Mouse (Mus musculus): ENCODE measurements around the gene Gbp4. TPM values are rescaled to one million over a fixed set of nuclear protein-coding genes. Genes with fewer than 3 reads are reported as not detected.
"Not testable (repeated sequence)": the region's sequence is repeated elsewhere in the genome, so short reads cannot be mapped to it uniquely, and the experiment has no call there.

The Gbp4 gene
- total RNA-seq (2018; cell fraction: chromatin; rRNA removed): 100 to 1,000 TPM in 14 of 26 experiments, 10 to 100 TPM in 8, 1 to 10 TPM in 4; 3.9 to 472 (median 209) TPM
- 100 to 1,000 TPM in 12 of 26 experiments, 10 to 100 TPM in 2, 1 to 10 TPM in 12; 3.2 to 158 (median 58.0) TPM for total RNA-seq (2018; cell fraction: cytosol; rRNA removed)
- 100 to 1,000 TPM in 14 of 26 experiments, 10 to 100 TPM in 11, 1 to 10 TPM in 1; 5.7 to 440 (median 192) TPM for total RNA-seq (2018; cell fraction: nucleus; rRNA removed)
- polyA plus RNA-seq (2018): 1.7 to 20.7 TPM (median 2.8 TPM) in 3 replicates

DNA sequence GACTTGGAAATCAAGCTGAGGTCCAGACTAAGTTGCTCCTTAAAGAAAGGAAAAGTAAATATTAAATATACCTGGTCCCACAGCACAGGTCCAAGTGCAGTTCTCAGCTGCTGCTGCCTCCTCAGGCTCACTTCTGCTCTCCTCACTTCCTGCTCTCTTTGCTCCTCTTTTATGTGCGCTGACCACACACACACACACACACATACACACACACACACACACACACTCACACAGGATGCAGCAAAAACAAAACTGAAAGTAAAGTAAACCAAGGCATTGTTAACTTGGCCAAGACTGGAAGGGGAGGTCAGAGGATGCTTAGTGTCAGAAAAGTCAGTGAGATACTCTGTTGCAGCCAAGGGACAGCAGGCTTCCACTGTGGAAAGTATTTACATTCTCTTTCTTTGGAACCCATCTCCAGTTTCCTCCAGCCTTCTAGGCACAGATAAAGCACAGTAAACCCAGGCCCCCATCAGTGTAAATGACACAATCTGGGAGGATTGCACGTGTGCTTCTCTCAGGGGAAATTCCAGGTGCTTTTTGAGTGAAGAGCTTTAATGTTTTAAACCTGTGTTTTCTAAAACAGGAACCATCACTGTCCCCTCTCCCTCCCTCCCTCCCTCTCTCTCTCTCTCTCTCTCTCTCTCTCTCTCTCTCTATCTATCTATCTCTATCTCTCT is at the start of gene Gbp4, which contains the start of the genes Gbp9 and Gbp8:
Gene Gbp4, minus strand, starts transcription at position 178 of the 680 bp plus-strand sequence.
Gene Gbp9, minus strand, starts transcription at position 131 of the 680 bp plus-strand sequence.
Gene Gbp8, minus strand, starts transcription at position 132 of the 680 bp plus-strand sequence.
- H3K36me3 ChIP-seq (ENCODE audit: inconsistent target): peaks cover 18% of the 10 kb centered on the region; the same call in 1 of the 2 replicates
- H3K79me2 ChIP-seq (ENCODE audit: inconsistent target): peaks cover 22% of the 10 kb centered on the region; the same call in 1 of the 2 replicates
- H3K27ac ChIP-seq; H3K4me3 ChIP-seq (ENCODE audit: inconsistent target): not testable (repeated sequence)
- 7% methylated on average over 2 of the region's 2 CpGs for WGBS (ENCODE audit: missing documents)

- Histone ChIP-seq H3K36me3 (ENCODE audit: inconsistent target) (no peaks in the 10 kb centered on the region), H3K27ac (no peak overlapping the region), H3K4me3 (ENCODE audit: inconsistent target) (no peak overlapping the region), H3K79me2 (ENCODE audit: inconsistent target) (no peaks in the 10 kb centered on the region)
Observed at GRCm38 (mm10) chr5:105181446-105181845, 42.1 kb upstream of the Gbp4 start.

- 70% methylated on average over 3 of the region's 5 CpGs for WGBS (ENCODE audit: missing documents)
- Histone ChIP-seq H3K4me3 (ENCODE audit: inconsistent target) (no peak overlapping the region), H3K79me2 (ENCODE audit: inconsistent target) (no peaks in the 10 kb centered on the region), H3K27ac (no peak overlapping the region), H3K36me3 (ENCODE audit: inconsistent target) (no peaks in the 10 kb centered on the region)
Observed at GRCm38 (mm10) chr5:105156582-105156981, 17.2 kb upstream of the Gbp4 start.

DNA sequence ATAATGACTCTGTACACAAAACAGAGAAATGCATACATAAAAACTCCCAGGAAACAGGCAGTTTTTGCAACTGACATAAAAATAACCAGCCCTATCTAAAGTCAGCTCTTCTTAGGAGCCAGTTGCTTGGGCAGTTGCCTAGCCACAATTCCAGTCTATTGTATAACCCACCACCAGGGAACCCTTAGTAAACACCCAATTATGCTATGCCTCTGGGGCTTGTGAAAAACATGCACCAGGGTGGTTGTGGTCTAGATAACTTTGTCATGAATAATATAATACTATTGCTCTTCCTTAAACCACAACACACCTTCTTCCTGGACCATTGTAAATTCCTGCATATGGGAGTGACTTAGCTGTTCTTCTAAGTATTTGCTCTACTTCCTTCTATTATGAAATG is 14.7 kb upstream of the Gbp4 start:
- Histone ChIP-seq H3K27ac (no peak overlapping the region), H3K79me2 (ENCODE audit: inconsistent target) (no peaks in the 10 kb centered on the region), H3K4me3 (ENCODE audit: inconsistent target) (no peak overlapping the region), H3K36me3 (ENCODE audit: inconsistent target) (no peaks in the 10 kb centered on the region)

- H3K79me2 ChIP-seq (ENCODE audit: inconsistent target); H3K4me3 ChIP-seq (ENCODE audit: inconsistent target); H3K36me3 ChIP-seq (ENCODE audit: inconsistent target); H3K27ac ChIP-seq: not testable (repeated sequence)
- 35% methylated on average over 2 of the region's 2 CpGs for WGBS (ENCODE audit: missing documents)
Observed at GRCm38 (mm10) chr5:105148062-105148461, 8.7 kb upstream of the Gbp4 start.

GRCm38 (mm10) chr5:105146447-105146846 is 7.1 kb upstream of the Gbp4 start:
- no peaks in the 10 kb centered on the region for H3K79me2 ChIP-seq (ENCODE audit: inconsistent target)
- no peaks in the 10 kb centered on the region for H3K36me3 ChIP-seq (ENCODE audit: inconsistent target)
- H3K4me3 ChIP-seq (ENCODE audit: inconsistent target): no peak overlapping the region
- H3K27ac ChIP-seq: no peak overlapping the region

- H3K4me3 ChIP-seq (ENCODE audit: inconsistent target); H3K36me3 ChIP-seq (ENCODE audit: inconsistent target); H3K27ac ChIP-seq; H3K79me2 ChIP-seq (ENCODE audit: inconsistent target): not testable (repeated sequence)
- WGBS (ENCODE audit: missing documents): 4% methylated on average over 3 of the region's 3 CpGs
Observed at GRCm38 (mm10) chr5:105145731-105146130, 6.3 kb upstream of the Gbp4 start.

DNA sequence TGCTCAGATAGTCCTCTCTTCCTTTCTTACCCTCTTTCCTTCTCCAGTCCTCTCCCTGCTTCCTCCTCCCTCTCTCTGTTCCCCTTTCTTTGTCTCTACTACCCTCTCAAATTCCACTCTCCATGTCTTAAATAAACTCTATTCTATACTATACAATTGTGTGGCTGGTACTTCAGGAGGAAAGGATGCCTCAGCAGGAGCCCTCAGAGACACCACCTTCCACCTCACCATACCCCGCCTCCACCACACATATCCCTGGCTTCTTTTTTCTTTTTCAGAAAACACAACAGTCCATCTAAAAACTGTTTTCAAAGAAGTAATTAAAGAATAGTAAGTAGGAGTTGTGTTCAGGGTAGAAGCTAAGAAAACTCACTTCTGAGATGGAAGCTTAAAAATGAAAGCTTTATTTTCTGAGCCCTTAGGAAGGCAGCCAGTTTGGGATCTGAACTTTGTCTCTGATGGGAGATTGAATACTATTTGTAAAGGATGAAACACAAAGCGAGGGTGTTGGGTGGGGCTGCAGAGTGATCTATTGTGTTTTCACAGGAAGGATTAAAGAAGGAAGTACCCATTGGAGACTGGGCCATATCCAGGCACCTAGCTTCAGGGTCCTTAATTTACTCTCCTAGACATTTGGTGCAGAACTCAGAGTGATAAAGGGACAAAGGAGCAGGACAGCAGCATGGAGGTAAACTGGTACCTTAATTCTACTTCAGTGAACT is 864 bp upstream of the Gbp4 start:
- 82% methylated on average over 2 of the region's 2 CpGs for WGBS (ENCODE audit: missing documents)
- H3K27ac ChIP-seq; H3K4me3 ChIP-seq (ENCODE audit: inconsistent target): not testable (repeated sequence)
- Histone ChIP-seq H3K36me3 (ENCODE audit: inconsistent target) (peaks cover 11% of the 10 kb centered on the region; the same call in 1 of the 2 replicates), H3K79me2 (ENCODE audit: inconsistent target) (peaks cover 22% of the 10 kb centered on the region; the same call in 1 of the 2 replicates)

DNA sequence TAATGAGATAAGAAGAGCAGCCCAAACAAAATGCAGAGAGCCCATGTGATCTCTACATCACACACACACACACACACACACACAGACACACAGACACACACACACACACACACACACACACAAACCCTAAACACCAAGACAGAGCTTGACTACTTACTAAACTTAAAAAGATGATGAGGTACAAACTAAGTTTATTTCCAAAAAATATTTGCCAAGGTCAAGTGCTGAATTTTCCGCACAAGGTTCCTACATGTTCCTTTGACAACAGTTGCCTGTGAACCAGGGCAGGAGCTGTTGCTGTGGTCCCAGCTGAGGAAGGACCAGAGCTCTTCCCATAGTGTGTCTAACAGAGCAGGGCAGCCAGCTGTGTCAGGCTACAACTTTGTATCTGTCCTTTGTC is 480 bp downstream of the Gbp4 start:
- peaks cover 22% of the 10 kb centered on the region; the same call in 1 of the 2 replicates for H3K79me2 ChIP-seq (ENCODE audit: inconsistent target)
- no peak overlapping the region for H3K4me3 ChIP-seq (ENCODE audit: inconsistent target)
- no peak overlapping the region for H3K27ac ChIP-seq
- 83% methylated on average over 1 of the region's 1 CpGs for WGBS (ENCODE audit: missing documents)
- H3K36me3 ChIP-seq (ENCODE audit: inconsistent target): peaks cover 23% of the 10 kb centered on the region

DNA sequence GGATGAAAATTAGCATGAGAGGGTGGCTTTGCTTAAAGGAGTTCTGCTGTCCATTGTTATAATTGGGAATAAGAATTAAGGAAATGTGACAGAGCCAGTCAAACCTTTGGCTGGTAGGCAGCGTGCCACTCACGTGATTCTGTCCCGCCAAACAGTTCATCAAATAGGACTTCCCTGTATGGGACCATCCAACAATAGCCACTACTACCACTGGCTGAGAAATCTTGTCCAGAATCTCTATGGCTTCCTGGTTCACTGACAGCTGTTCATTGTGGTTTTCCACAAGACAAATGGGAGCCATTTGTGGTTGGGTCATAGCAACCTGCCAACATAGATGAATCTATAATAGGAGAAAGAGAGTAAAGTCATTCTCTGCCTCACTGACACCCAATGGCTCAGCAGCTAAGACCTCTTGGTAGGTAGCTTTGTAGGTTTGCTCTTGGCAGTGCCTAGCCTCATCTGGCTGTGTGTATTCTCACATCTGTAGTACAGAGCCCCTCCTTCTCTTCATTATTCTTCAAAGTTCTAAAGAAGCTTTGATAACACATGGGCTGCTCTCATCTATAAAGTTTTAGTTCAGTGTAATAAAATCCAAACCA is 2.6 kb downstream of the Gbp4 start:
- H3K4me3 ChIP-seq (ENCODE audit: inconsistent target); H3K27ac ChIP-seq: not testable (repeated sequence)
- 9% methylated on average over 3 of the region's 3 CpGs for WGBS (ENCODE audit: missing documents)
- H3K36me3 ChIP-seq (ENCODE audit: inconsistent target): peaks cover 41% of the 10 kb centered on the region
- H3K79me2 ChIP-seq (ENCODE audit: inconsistent target): peaks cover 22% of the 10 kb centered on the region; the same call in 1 of the 2 replicates

- H3K4me3 ChIP-seq (ENCODE audit: inconsistent target); H3K79me2 ChIP-seq (ENCODE audit: inconsistent target); H3K27ac ChIP-seq: not testable (repeated sequence)
- 96% methylated on average over 6 of the region's 6 CpGs for WGBS (ENCODE audit: missing documents)
- H3K36me3 ChIP-seq (ENCODE audit: inconsistent target): peaks cover 82% of the 10 kb centered on the region
Observed at GRCm38 (mm10) chr5:105121731-105122130, 17.7 kb downstream of the Gbp4 start.

- WGBS (ENCODE audit: missing documents): 39% methylated on average over 2 of the region's 2 CpGs
- H3K27ac ChIP-seq: no peak overlapping the region
Observed at GRCm38 (mm10) chr5:105115740-105116139, 23.6 kb downstream of the Gbp4 start.

GRCm38 (mm10) chr5:105114696-105115095 is 24.7 kb downstream of the Gbp4 start:
- Histone ChIP-seq H3K4me3 (ENCODE audit: inconsistent target) (no peak overlapping the region), H3K27ac (no peak overlapping the region)
- WGBS (ENCODE audit: missing documents): 40% methylated on average over 2 of the region's 2 CpGs

More at GRCm38 (mm10) chr5:105115740-105116139, 23.6 kb downstream of the Gbp4 start:
- Histone ChIP-seq H3K4me3 (ENCODE audit: inconsistent target) (no peak overlapping the region), H3K79me2 (ENCODE audit: inconsistent target) (no peaks in the 10 kb centered on the region), H3K36me3 (ENCODE audit: inconsistent target) (peaks cover 33% of the 10 kb centered on the region)

DNA sequence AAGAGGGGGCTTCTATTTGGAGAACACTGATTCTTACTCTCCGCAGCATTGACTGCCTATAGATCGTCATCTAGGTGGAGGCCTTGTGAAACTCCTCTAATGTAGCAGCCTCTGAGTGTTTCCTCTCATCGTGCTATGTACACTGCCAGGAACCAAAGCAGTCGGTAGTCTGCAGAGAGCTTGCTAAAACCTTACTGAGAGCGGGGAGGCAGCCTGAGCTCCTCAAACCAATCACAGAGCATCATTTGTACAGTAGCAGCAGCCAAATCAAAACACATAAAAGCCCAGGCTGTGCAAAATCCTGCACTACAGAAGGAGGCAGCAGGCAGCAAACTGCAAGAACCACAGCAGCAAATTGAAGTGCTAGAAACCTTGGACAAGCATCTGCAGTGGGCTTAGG is 25.7 kb downstream of the Gbp4 start:
- H3K4me3 ChIP-seq (ENCODE audit: inconsistent target): no peak overlapping the region
- no peak overlapping the region for H3K27ac ChIP-seq
- WGBS (ENCODE audit: missing documents): 96% methylated on average over 4 of the region's 5 CpGs

More at GRCm38 (mm10) chr5:105114696-105115095, 24.7 kb downstream of the Gbp4 start:
- Histone ChIP-seq H3K79me2 (ENCODE audit: inconsistent target) (peaks cover 2% of the 10 kb centered on the region), H3K36me3 (ENCODE audit: inconsistent target) (peaks cover 23% of the 10 kb centered on the region)

More for the DNA sequence above, 25.7 kb downstream of the Gbp4 start:
- peaks cover 12% of the 10 kb centered on the region; the same call in 1 of the 2 replicates for H3K36me3 ChIP-seq (ENCODE audit: inconsistent target)
- H3K79me2 ChIP-seq (ENCODE audit: inconsistent target): peaks cover 12% of the 10 kb centered on the region
